Mouse (Mus musculus): ENCODE measurements around the gene Gm21028. TPM values are rescaled to one million over a fixed set of nuclear protein-coding genes. Genes with fewer than 3 reads are reported as not detected.
"Not testable (repeated sequence)": the region's sequence is repeated elsewhere in the genome, so short reads cannot be mapped to it uniquely, and the experiment has no call there.

Gm21028 gene
- polyA plus RNA-seq (2015; fragmentation: Nextera tagmentation; extraction: Ambion mirVana): not detected in 2 replicates

GRCm38 (mm10) chr7:42578488-42578887, at the start of gene Gm21028:
Gm21028 (minus strand) TSS chr7:42578588.
- 93% methylated on average over 5 of the region's 5 CpGs for WGBS

GRCm38 (mm10) chr7:42595666-42596065, 17.3 kb upstream of the Gm21028 start:
- H3K36me3 ChIP-seq (replicated peaks); H3K4me1 ChIP-seq; ATAC-seq (replicated peaks); H3K4me3 ChIP-seq; H3K27ac ChIP-seq; H3K9ac ChIP-seq; H3K27me3 ChIP-seq (replicated peaks); H3K4me2 ChIP-seq: not testable (repeated sequence)
- H3K9me3 ChIP-seq: peaks cover 23% of the 10 kb centered on the region

More at GRCm38 (mm10) chr7:42578488-42578887, at the start of gene Gm21028:
- Histone ChIP-seq H3K9ac (no peak within 1 kb of the TSS), H3K9me3 (peaks cover 60% of the 10 kb centered on the region), H3K4me3 (no peak within 1 kb of the TSS), H3K4me2 (no peak within 1 kb of the TSS), H3K36me3 (replicated peaks) (0 out of 2 replicates have a peak, but pooled peaks cover 9% of the 10 kb centered on the region), H3K4me1 (no peaks in the 10 kb centered on the region), H3K27me3 (replicated peaks) (no peaks in the 10 kb centered on the region), H3K27ac (no peak within 1 kb of the TSS)
- ATAC-seq (replicated peaks): no peak

- not testable (repeated sequence) for H3K9ac ChIP-seq; H3K27ac ChIP-seq; H3K36me3 ChIP-seq (replicated peaks); H3K27me3 ChIP-seq (replicated peaks); H3K4me1 ChIP-seq; ATAC-seq (replicated peaks); H3K4me3 ChIP-seq; H3K4me2 ChIP-seq
- H3K9me3 ChIP-seq: peaks cover 21% of the 10 kb centered on the region
- 91% methylated on average over 11 of the region's 11 CpGs for WGBS
Observed at GRCm38 (mm10) chr7:42592413-42592812, 14.0 kb upstream of the Gm21028 start, which contains the start of gene Zfp977. Zfp977 (minus strand) TSS chr7:42592547.

GRCm38 (mm10) chr7:42591311-42591710, 12.9 kb upstream of the Gm21028 start:
- not testable (repeated sequence) for H3K27ac ChIP-seq; H3K36me3 ChIP-seq (replicated peaks); H3K4me1 ChIP-seq; H3K4me3 ChIP-seq; H3K9ac ChIP-seq; H3K27me3 ChIP-seq (replicated peaks); ATAC-seq (replicated peaks); H3K4me2 ChIP-seq
- H3K9me3 ChIP-seq: peaks cover 29% of the 10 kb centered on the region

DNA sequence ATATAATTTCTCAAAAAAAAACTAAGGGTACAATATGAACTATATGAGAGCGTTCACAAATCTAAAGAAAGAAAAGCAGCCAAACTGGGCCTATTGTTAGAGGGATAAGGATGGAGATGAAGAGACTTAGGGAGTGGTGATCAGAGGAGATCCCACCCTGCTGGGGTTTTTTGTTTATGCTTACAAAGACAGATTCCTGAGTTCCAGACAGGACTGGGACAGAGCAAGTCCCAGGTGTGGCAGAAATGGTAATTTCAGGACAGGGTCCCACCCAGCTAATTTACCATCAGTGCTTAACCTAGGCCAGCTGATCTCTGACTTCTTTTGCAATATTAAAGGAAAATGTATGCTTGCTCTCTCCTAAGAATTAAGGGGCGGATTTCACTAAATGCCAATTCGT, 26.6 kb downstream of the Gm21028 start:
- no peak overlapping the region for H3K9ac ChIP-seq
- H3K36me3 ChIP-seq (replicated peaks): no peaks in the 10 kb centered on the region

More for the DNA sequence above, 26.6 kb downstream of the Gm21028 start:
- no peak overlapping the region for H3K4me3 ChIP-seq
- no peak overlapping the region for H3K4me2 ChIP-seq
- no peaks in the 10 kb centered on the region for H3K4me1 ChIP-seq
- 75% methylated on average over 3 of the region's 3 CpGs for whole genome bisulfite sequencing
- no peaks in the 10 kb centered on the region for H3K27me3 ChIP-seq (replicated peaks)
- peaks cover 11% of the 10 kb centered on the region; the same call in 1 of the 2 replicates for H3K9me3 ChIP-seq
- no peak overlapping the region for H3K27ac ChIP-seq
- no peak for ATAC-seq (replicated peaks)

Small RNA genes lying within 50 kb of the gene (microRNA-seq; reads per million reads assigned to microRNA genes)
- not detected for gene Gm24938

Other genes starting within 250 kb of the Gm21028 start
- gene 4933421I07Rik, start 130.5 kb downstream of the Gm21028 start, polyA plus RNA-seq (2015; fragmentation: Nextera tagmentation; extraction: Ambion mirVana): not detected in 2 replicates
- 13.1 and 16.4 TPM in 2 replicates for gene Zfp141, start 72.8 kb downstream of the Gm21028 start, polyA plus RNA-seq (2015; fragmentation: Nextera tagmentation; extraction: Ambion mirVana)
- gene Zfp977, start 14.0 kb upstream of the Gm21028 start, polyA plus RNA-seq (2015; fragmentation: Nextera tagmentation; extraction: Ambion mirVana): 1.9 and 2.1 TPM in 2 replicates
- 2.2 and 2.7 TPM in 2 replicates for gene Zfp976, start 64.0 kb upstream of the Gm21028 start, polyA plus RNA-seq (2015; fragmentation: Nextera tagmentation; extraction: Ambion mirVana)
- 7.3 and 7.7 TPM in 2 replicates for gene Zfp975, start 114.2 kb upstream of the Gm21028 start, polyA plus RNA-seq (2015; fragmentation: Nextera tagmentation; extraction: Ambion mirVana)
- gene Gm17067, start 148.4 kb upstream of the Gm21028 start, polyA plus RNA-seq (2015; fragmentation: Nextera tagmentation; extraction: Ambion mirVana): not detected in 2 replicates
- not detected in 2 replicates for gene Vmn2r62, start 214.9 kb upstream of the Gm21028 start, polyA plus RNA-seq (2015; fragmentation: Nextera tagmentation; extraction: Ambion mirVana)